In the genomic region with DNA sequence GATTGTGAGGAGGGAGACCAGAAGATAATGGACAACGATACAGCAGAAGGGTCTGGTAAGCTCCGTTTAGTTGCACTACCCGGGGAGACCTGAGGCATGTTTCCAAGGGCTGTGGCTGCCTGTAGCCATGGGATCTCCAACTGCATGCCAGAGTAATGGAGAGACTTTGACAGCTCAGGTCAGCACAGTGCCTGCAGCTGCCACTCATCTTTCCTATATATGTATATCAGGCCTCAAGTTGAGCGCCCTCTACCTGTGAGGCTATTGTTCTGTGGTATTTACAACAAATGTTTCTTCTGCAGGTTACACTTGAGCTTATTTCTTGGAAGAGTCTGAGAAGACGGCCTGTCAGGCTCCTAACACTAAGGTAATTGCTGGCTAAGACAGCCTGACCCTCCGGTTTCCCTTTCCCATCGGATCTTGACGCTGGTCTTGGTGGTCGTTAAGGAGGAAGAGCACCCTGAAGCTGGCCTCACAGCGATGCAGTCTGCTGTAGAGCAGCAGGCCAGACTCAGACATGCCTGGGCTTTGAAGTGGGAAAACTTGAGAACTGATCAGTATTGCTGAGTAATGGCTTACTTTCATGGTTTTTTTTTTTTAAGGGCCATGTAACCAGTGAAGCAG, we compare ENCODE assay signal across 8 mouse cellular contexts. TPM values are rescaled to one million over a fixed set of nuclear protein-coding genes. Genes with fewer than 3 reads are reported as not detected.
A peak's percentile ranks its signal among the peaks of the same experiment; 100 is the strongest.
DNase-seq lines count a peak whose midpoint lies in the region; ATAC-seq lines count a peak whose summit lies in the region.

No protein-coding gene starts in this region.

- H3K4me2 ChIP-seq in hindbrain, embryonic 11.5 days (replicated peaks; ENCODE audit: low read depth, low read length), result peak overlapping the region; percentile 75

- peak; percentile 57 for DNase-seq in adrenal gland, adult 2 months
- no peak for DNase-seq in adrenal gland, adult 8-10 months
- peak; percentile 46 for DNase-seq in adrenal gland, postnatal 14 days
- DNase-seq in hindbrain, embryonic 11.5 days (ENCODE audit: low spot score), result peak; percentile 57
- peak; percentile 32 to 44 for DNase-seq in left cerebral cortex, postnatal 25 days (ENCODE audit: low spot score in 2 of 2)
- peak; percentile 52 to 75 for DNase-seq in spleen, postnatal 10 days (ENCODE audit: low spot score in 2 of 2)

- intact Hi-C loops in left cerebral cortex, postnatal 25 days (cut with DNase I), result loop anchor here (2.0 to 10.0 kb wide), 2 partner anchors 19 to 205 kb away; a partner anchor contains a TSS

- H3K27me3 ChIP-seq in erythroblast, embryonic 14.5 days (ENCODE audit: control insufficient read depth), result no peaks in the 10 kb centered on the region
- no peaks in the 10 kb centered on the region for H3K27me3 ChIP-seq in hindbrain, embryonic 11.5 days (ENCODE audit: control insufficient read depth, insufficient read depth, low read length)
- no peaks in the 10 kb centered on the region for H3K27me3 ChIP-seq in megakaryocyte, embryonic 14.5 days (replicated peaks)

- H3K27ac ChIP-seq in hindbrain, embryonic 11.5 days (ENCODE audit: low read depth, low read length), result no peak overlapping the region

- peaks cover 45% of the 10 kb centered on the region for H3K36me3 ChIP-seq in erythroblast, embryonic 14.5 days (ENCODE audit: control insufficient read depth)
- 0 out of 2 replicates have a peak, but pooled peaks cover 4% of the 10 kb centered on the region for H3K36me3 ChIP-seq in hindbrain, embryonic 11.5 days (ENCODE audit: control insufficient read depth, insufficient read depth, low read length)
- peaks cover 45% of the 10 kb centered on the region for H3K36me3 ChIP-seq in megakaryocyte, embryonic 14.5 days (replicated peaks; ENCODE audit: low read length)

- no peak for ATAC-seq in hindbrain, embryonic 11.5 days (ENCODE audit: low FRiP score)

- peaks cover 40% of the 10 kb centered on the region for H3K4me1 ChIP-seq in erythroblast, embryonic 14.5 days (ENCODE audit: control insufficient read depth)
- peaks cover 3% of the 10 kb centered on the region; the same call in 1 of the 2 replicates for H3K4me1 ChIP-seq in hindbrain, embryonic 11.5 days (replicated peaks; ENCODE audit: control insufficient read depth, insufficient read depth, low read length)
- peaks cover 30% of the 10 kb centered on the region for H3K4me1 ChIP-seq in megakaryocyte, embryonic 14.5 days

- peak overlapping the region; percentile 72 for H3K4me3 ChIP-seq in erythroblast, embryonic 14.5 days (replicated peaks)
- peak overlapping the region; percentile 77 for H3K4me3 ChIP-seq in hindbrain, embryonic 11.5 days (ENCODE audit: low read depth, low read length)
- peak overlapping the region; percentile 93 for H3K4me3 ChIP-seq in megakaryocyte, embryonic 14.5 days (replicated peaks)

- H3K9me3 ChIP-seq in erythroblast, embryonic 14.5 days (ENCODE audit: control insufficient read depth, low read length), result no peaks in the 10 kb centered on the region
- H3K9me3 ChIP-seq in hindbrain, embryonic 11.5 days (ENCODE audit: control insufficient read depth, low read length), result no peaks in the 10 kb centered on the region
- no peaks in the 10 kb centered on the region for H3K9me3 ChIP-seq in megakaryocyte, embryonic 14.5 days

- H3K9ac ChIP-seq in hindbrain, embryonic 11.5 days (ENCODE audit: low read depth, low read length), result peak overlapping the region; percentile 84; the same call in 1 of the 2 replicates

- 35% methylated on average over 10 of the region's 10 CpGs for WGBS in hindbrain, embryonic 11.5 days

RNA-seq across cellular contexts. Expression of a gene that starts 6.8 kb away (rescaled TPM):
- total RNA-seq in adrenal gland, adult 2 months (2021), result 1 to 10 TPM; 1.4 to 3.0 TPM
- polyA plus RNA-seq in adrenal gland, adult 2 months (2012; rRNA removed), result 3.2 and 3.3 TPM in 2 replicates
- total RNA-seq in adrenal gland, adult 8-10 months (2022), result 1 to 10 TPM; 2.6 to 5.1 (median 3.9) TPM
- total RNA-seq in adrenal gland, postnatal 14 days (2021), result 0.93 and 3.5 TPM in 2 replicates
- polyA plus RNA-seq in erythroblast, embryonic 14.5 days (2012), result 0.05 TPM in 1 of 2 replicates, not detected in the other
- polyA plus RNA-seq in hindbrain, embryonic 11.5 days (2014; fragmentation: Nextera tagmentation; extraction: Ambion mirVana), result 0.39 and 0.61 TPM in 2 replicates
- 1 to 10 TPM; 1.2 to 1.5 TPM for total RNA-seq in left cerebral cortex, postnatal 25 days (2021)
- polyA plus RNA-seq in megakaryocyte, embryonic 14.5 days (2012; ENCODE audit: insufficient read depth, low replicate concordance), result not detected in 2 replicates

RNA-seq across cellular contexts. Expression of a gene that starts 19.4 kb away (rescaled TPM):
- total RNA-seq in adrenal gland, adult 2 months (2021), result 10 to 100 TPM; 31.6 to 36.4 TPM
- polyA plus RNA-seq in adrenal gland, adult 2 months (2012; rRNA removed), result 14.9 and 16.5 TPM in 2 replicates
- total RNA-seq in adrenal gland, adult 8-10 months (2022), result 10 to 100 TPM; 29.4 to 44.1 (median 41.8) TPM
- total RNA-seq in adrenal gland, postnatal 14 days (2021), result 33.2 and 35.3 TPM in 2 replicates
- 1.7 and 2.4 TPM in 2 replicates for polyA plus RNA-seq in erythroblast, embryonic 14.5 days (2012)
- 85.6 and 87.0 TPM in 2 replicates for polyA plus RNA-seq in hindbrain, embryonic 11.5 days (2014; fragmentation: Nextera tagmentation; extraction: Ambion mirVana)
- 10 to 100 TPM; 18.0 to 22.2 TPM for total RNA-seq in left cerebral cortex, postnatal 25 days (2021)
- 20.9 and 58.9 TPM in 2 replicates for polyA plus RNA-seq in megakaryocyte, embryonic 14.5 days (2012; ENCODE audit: insufficient read depth, low replicate concordance)

RNA-seq across cellular contexts. Expression of a gene that starts 35.8 kb away (rescaled TPM):
- total RNA-seq in adrenal gland, adult 2 months (2021), result 10 to 100 TPM; 28.3 to 41.5 TPM
- 1.5 and 2.5 TPM in 2 replicates for polyA plus RNA-seq in adrenal gland, adult 2 months (2012; rRNA removed)
- total RNA-seq in adrenal gland, adult 8-10 months (2022), result 10 to 100 TPM; 25.6 to 33.0 (median 29.5) TPM
- 27.3 and 31.3 TPM in 2 replicates for total RNA-seq in adrenal gland, postnatal 14 days (2021)
- polyA plus RNA-seq in erythroblast, embryonic 14.5 days (2012), result 4.6 and 6.2 TPM in 2 replicates
- 60.5 and 65.0 TPM in 2 replicates for polyA plus RNA-seq in hindbrain, embryonic 11.5 days (2014; fragmentation: Nextera tagmentation; extraction: Ambion mirVana)
- 10 to 100 TPM; 19.2 to 22.5 TPM for total RNA-seq in left cerebral cortex, postnatal 25 days (2021)
- polyA plus RNA-seq in megakaryocyte, embryonic 14.5 days (2012; ENCODE audit: insufficient read depth, low replicate concordance), result 0.87 and 14.0 TPM in 2 replicates

RNA-seq across cellular contexts. Expression of a gene that starts 43.4 kb away (rescaled TPM):
- total RNA-seq in adrenal gland, adult 2 months (2021), result 10 to 100 TPM; 12.4 to 16.9 TPM
- polyA plus RNA-seq in adrenal gland, adult 2 months (2012; rRNA removed), result 4.3 TPM in 2 replicates
- 10 to 100 TPM; 12.7 to 18.0 (median 15.7) TPM for total RNA-seq in adrenal gland, adult 8-10 months (2022)
- 20.6 and 24.9 TPM in 2 replicates for total RNA-seq in adrenal gland, postnatal 14 days (2021)
- polyA plus RNA-seq in erythroblast, embryonic 14.5 days (2012), result 4.3 and 4.4 TPM in 2 replicates
- polyA plus RNA-seq in hindbrain, embryonic 11.5 days (2014; fragmentation: Nextera tagmentation; extraction: Ambion mirVana), result 51.3 and 53.6 TPM in 2 replicates
- total RNA-seq in left cerebral cortex, postnatal 25 days (2021), result 10 to 100 TPM; 12.8 to 14.8 TPM
- polyA plus RNA-seq in megakaryocyte, embryonic 14.5 days (2012; ENCODE audit: insufficient read depth, low replicate concordance), result 1.2 and 16.4 TPM in 2 replicates

RNA-seq across cellular contexts. Expression of a gene that starts 48.6 kb away (rescaled TPM):
- total RNA-seq in adrenal gland, adult 2 months (2021), result 10 to 100 TPM; 16.2 to 19.5 TPM
- 8.5 and 12.2 TPM in 2 replicates for polyA plus RNA-seq in adrenal gland, adult 2 months (2012; rRNA removed)
- 10 to 100 TPM; 16.3 to 24.8 (median 19.3) TPM for total RNA-seq in adrenal gland, adult 8-10 months (2022)
- 16.2 and 17.3 TPM in 2 replicates for total RNA-seq in adrenal gland, postnatal 14 days (2021)
- 1.8 and 2.8 TPM in 2 replicates for polyA plus RNA-seq in erythroblast, embryonic 14.5 days (2012)
- polyA plus RNA-seq in hindbrain, embryonic 11.5 days (2014; fragmentation: Nextera tagmentation; extraction: Ambion mirVana), result 38.4 and 41.4 TPM in 2 replicates
- 10 to 100 TPM; 25.2 to 26.2 TPM for total RNA-seq in left cerebral cortex, postnatal 25 days (2021)
- polyA plus RNA-seq in megakaryocyte, embryonic 14.5 days (2012; ENCODE audit: insufficient read depth, low replicate concordance), result 7.9 and 9.0 TPM in 2 replicates
